Mouse (Mus musculus) ES-E14 (cell line): ENCODE results near the gene Cntn2. TPM values are rescaled to one million over a fixed set of nuclear protein-coding genes. Genes with fewer than 3 reads are reported as not detected.

Source experiments
- DNase-seq: peaks from one replicate; pipeline ENCODE4 v3.0.0-alpha.2; 2013; ENCODE audit warnings: low read depth, low spot score
- H3K27ac ChIP-seq: 2 replicates; pipeline ENCODE4 v1.5.1; 2012; ENCODE audit warnings: low read depth, mild to moderate bottlenecking, low read length, moderate library complexity, mixed read lengths; ENCODE audit not compliant: poor library complexity, insufficient read depth, severe bottlenecking
- H3K36me3 ChIP-seq: 2 replicates; pipeline ENCODE4 v1.6.1; 2012; ENCODE audit warnings: mild to moderate bottlenecking, low read length, moderate library complexity, mixed read lengths; ENCODE audit not compliant: control insufficient read depth, poor library complexity, insufficient read depth, severe bottlenecking
- H3K4me1 ChIP-seq, 2 experiments: fragments of 150-350 bp in 1 of 2; sonication (generic) in 1 of 2; 2 replicates each; pipeline ENCODE4 v1.6.1; 2012; ENCODE audit warnings: low read length in 2 of 2, mild to moderate bottlenecking in 1 of 2, mixed read lengths in 1 of 2; ENCODE audit not compliant: control insufficient read depth in 2 of 2, insufficient read depth in 2 of 2, poor library complexity in 1 of 2
- H3K4me3 ChIP-seq, 2 experiments: fragments of 150-350 bp in 1 of 2; sonication (generic) in 1 of 2; 2 replicates each; pipeline ENCODE4 v1.5.1; 2012; ENCODE audit warnings: low read length in 2 of 2, low read depth in 1 of 2, mild to moderate bottlenecking in 1 of 2, mixed read lengths in 1 of 2; ENCODE audit not compliant: insufficient read depth in 1 of 2, poor library complexity in 1 of 2, severe bottlenecking in 1 of 2
- H3K9ac ChIP-seq: 2 replicates; pipeline ENCODE4 v1.6.1; 2012; ENCODE audit warnings: low read depth, mild to moderate bottlenecking, low read length, mixed read lengths; ENCODE audit not compliant: poor library complexity, insufficient read depth, severe bottlenecking
- H3K9me3 ChIP-seq: fragments of 150-350 bp; sonication (generic); 2 replicates; pipeline ENCODE4 v1.6.1; 2012; ENCODE audit warnings: low read depth, mild to moderate bottlenecking, low read length; ENCODE audit not compliant: control insufficient read depth, insufficient read depth
- CHD2 ChIP-seq: IDR thresholded peaks from 2 replicates; pipeline ENCODE4 v1.6.1; 2014; ENCODE audit warnings: mild to moderate bottlenecking, low read depth, low read length, inconsistent platforms
- HCFC1 ChIP-seq: IDR thresholded peaks from 2 replicates; pipeline ENCODE4 v1.6.1; 2012; ENCODE audit warnings: low read length, inconsistent platforms, borderline replicate concordance; ENCODE audit not compliant: insufficient read depth
- MAFK ChIP-seq: IDR thresholded peaks from 2 replicates; pipeline ENCODE4 v1.6.1; 2014; ENCODE audit warnings: mild to moderate bottlenecking, low read depth, low read length, inconsistent platforms; ENCODE audit not compliant: insufficient read depth
- ZC3H11A ChIP-seq: IDR thresholded peaks from 2 replicates; pipeline ENCODE4 v1.6.1; 2012; ENCODE audit warnings: low read depth, mild to moderate bottlenecking, inconsistent platforms, low read length, borderline replicate concordance
- ZNF384 ChIP-seq: IDR thresholded peaks from 2 replicates; pipeline ENCODE4 v1.6.1; 2012; ENCODE audit warnings: low read depth, low read length, inconsistent platforms
- in situ Hi-C, 2 experiments: fragments of 600-800 bp; cut with MboI; formaldehyde crosslinking; loops; one replicate each; pipeline ENCODE4 v1.15.1; 2025; ENCODE audit warnings: low sequenced_read_pairs in 2 of 2, inconsistent platforms in 1 of 2; ENCODE audit not compliant: unreplicated experiment in 2 of 2
- total RNA-seq: library from RNA; depleted of rRNA; stranded (reverse); fragments of 300-350 nt; gene quantifications from 2 replicates; pipeline ENCODE4 v1.2.3, GENCODE M21; 2012; rRNA removed

The Cntn2 gene
- 2.9 and 4.8 TPM in 2 replicates for total RNA-seq

DNA sequence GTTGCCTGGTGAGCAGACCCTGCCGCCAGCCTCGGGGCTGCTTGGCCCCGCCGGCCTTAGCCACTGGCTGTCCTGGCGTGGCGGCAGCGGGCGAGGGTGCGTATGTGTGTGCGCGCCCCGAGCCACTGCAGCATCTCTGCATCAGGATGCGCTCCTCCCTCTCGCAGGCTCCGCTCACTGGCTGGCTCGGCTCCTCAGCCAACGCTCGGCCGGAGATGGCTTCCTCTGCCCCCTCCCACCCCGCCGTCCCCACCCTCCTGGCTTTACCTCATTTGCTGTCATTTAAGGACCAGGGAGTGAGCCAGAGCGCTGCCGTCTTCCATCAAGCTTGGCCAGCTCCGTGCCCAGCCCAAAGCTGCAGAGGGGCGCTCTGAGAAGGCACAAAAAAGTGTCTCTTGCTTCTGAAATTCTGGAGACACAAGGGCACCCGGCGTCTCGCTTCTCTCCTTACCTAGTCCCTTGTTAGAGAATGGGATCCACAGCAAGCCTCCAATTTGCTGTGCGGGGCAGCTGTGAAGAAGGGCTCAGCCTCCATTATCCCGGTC is at the start of gene Cntn2:
Gene Cntn2, minus strand, starts transcription at position 495 of the 545 bp plus-strand sequence.
- H3K27ac ChIP-seq: no peak within 1 kb of the TSS
- TF ChIP-seq ZNF384 (no peak), HCFC1 (no peak), CHD2 (no peak), MAFK (no peak), ZC3H11A (no peak)
- H3K4me1 ChIP-seq: peaks cover 3 to 19% of the 10 kb centered on the region in 2 experiments; a peak in 3 of 4 replicates
- peak within 1 kb of the TSS; percentile 64 to 69 for H3K4me3 ChIP-seq
- no peak for DNase-seq
- no peaks in the 10 kb centered on the region for H3K36me3 ChIP-seq
- in situ Hi-C loops: no loop called here
- no peak within 1 kb of the TSS for H3K9ac ChIP-seq
- no peaks in the 10 kb centered on the region for H3K9me3 ChIP-seq

DNA sequence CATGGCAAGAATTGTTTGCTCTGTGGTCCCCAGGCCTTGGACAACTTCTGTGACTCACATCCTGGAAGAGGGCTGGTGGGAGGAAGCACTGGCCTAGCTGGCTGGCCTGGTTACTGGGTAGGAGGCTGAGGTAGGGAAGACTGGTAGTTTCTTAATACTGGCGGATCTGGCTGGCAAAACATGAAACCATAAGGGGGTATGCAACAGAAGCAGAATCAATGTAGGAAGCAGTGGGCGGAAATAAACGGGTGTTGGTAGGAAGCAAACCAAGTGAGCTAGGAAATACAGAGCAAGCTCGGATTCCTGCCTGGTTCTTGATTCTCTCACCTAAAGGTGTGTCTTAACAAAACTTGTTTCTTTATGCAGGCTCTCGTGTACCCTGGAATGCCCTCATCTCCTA is 49.1 kb upstream of the Cntn2 start:
- DNase-seq: no peak
- Histone ChIP-seq H3K27ac (no peak overlapping the region), H3K9me3 (no peaks in the 10 kb centered on the region), H3K4me3 (no peak overlapping the region), H3K9ac (no peak overlapping the region), H3K36me3 (no peaks in the 10 kb centered on the region), H3K4me1 (peaks cover 0 to 3% of the 10 kb centered on the region in 2 experiments; a peak in 1 of 4 replicates)
- TF ChIP-seq HCFC1 (no peak), ZNF384 (no peak), CHD2 (no peak), ZC3H11A (no peak), MAFK (no peak)
- in situ Hi-C loops: loop anchor here (5.0 kb wide), 1 partner anchor 65 kb away; no protein-coding TSS in a partner anchor

DNA sequence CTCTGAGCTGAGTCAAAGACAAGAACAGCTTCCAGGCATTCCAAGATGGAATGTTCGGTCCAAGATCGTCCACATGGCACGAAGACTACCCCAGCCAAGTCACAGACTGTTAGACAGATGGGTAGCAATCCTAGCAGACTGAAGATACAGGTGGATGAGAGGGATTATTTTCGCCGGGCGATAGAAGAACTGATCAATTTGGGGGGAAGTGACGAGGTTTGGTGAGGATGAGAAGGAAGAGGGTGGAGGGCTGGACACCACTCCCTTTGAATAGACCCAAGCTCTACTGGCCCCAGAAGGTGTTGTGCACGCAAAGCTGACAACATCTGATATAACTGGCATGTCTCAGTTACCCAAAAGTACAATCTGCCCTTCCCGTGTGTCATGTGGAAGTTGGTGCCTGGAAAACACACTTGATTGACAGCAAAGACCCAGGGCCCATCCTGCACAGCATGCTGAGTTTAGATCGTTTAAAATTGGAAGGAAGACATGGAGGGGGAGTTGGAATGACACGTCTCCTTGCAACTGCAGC is 48.4 kb upstream of the Cntn2 start:
- no peak overlapping the region for H3K27ac ChIP-seq
- no peaks in the 10 kb centered on the region for H3K9me3 ChIP-seq
- H3K9ac ChIP-seq: no peak overlapping the region
- in situ Hi-C loops: loop anchor here (5.0 kb wide), 1 partner anchor 64 kb away; no protein-coding TSS in a partner anchor
- TF ChIP-seq HCFC1 (no peak), ZC3H11A (no peak), MAFK (no peak), ZNF384 (no peak), CHD2 (no peak)
- no peak for DNase-seq
- H3K4me3 ChIP-seq: no peak overlapping the region
- H3K36me3 ChIP-seq: no peaks in the 10 kb centered on the region
- peaks cover 0 to 8% of the 10 kb centered on the region in 2 experiments; a peak in 1 of 4 replicates for H3K4me1 ChIP-seq

- H3K36me3 ChIP-seq: no peaks in the 10 kb centered on the region
- H3K9ac ChIP-seq: no peak overlapping the region
- H3K27ac ChIP-seq: no peak overlapping the region
- in situ Hi-C loops: no loop called here
- no peaks in the 10 kb centered on the region for H3K9me3 ChIP-seq
- DNase-seq: no peak
- TF ChIP-seq CHD2: no peak
- no peak for TF ChIP-seq ZNF384
- no peak for TF ChIP-seq ZC3H11A
- no peak for TF ChIP-seq MAFK
- TF ChIP-seq HCFC1: no peak
- peaks cover 3 to 17% of the 10 kb centered on the region in 2 experiments; a peak in 2 of 4 replicates for H3K4me1 ChIP-seq
- H3K4me3 ChIP-seq: no peak overlapping the region
These were observed 43.7 kb upstream of the Cntn2 start for GRCm38 (mm10) chr1:132586679-132587201.
